ENCODE assay signal across 15 mouse cellular contexts in the genomic region with DNA sequence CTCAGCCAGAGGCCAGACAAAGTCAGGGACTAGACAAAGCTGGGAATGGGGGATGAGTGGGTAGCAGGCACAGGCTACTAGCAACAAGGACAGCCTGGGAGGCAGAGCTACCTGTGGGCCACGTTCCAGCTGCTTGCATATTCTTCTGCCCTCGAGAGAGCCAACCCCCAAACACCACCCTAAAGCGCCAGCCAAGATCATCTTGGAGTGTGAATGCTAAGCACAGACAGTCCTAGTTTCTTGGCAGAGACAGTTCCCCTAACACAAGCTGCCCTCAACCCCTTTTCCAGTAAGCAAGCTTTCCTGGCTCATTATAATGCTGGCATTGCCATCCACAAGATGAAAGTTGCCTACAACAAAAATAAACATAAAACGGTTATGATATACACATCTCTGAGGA.
DNase-seq lines count a peak whose midpoint lies in the region.
"Had no signal": no experiment of that assay in that cellular context is flagged by ENCODE, and none has a peak within 500 bp of the region (broad histone marks: within the 10 kb centered on the region; RNA-seq: fewer than 3 reads in every experiment).

No protein-coding gene starts in this region.

- peak; percentile 4 to 11 for DNase-seq in cerebellum, postnatal 36 days
- no peak for DNase-seq in cerebellum, adult 8-10 months
- peak; percentile 14 for DNase-seq in layer of hippocampus, adult 11-12 months (ENCODE audit: low spot score)
- DNase-seq in layer of hippocampus, adult 9-10 months (ENCODE audit: low spot score), result no peak
- DNase-seq in right cerebral cortex, postnatal 4 days, result peak; percentile 17
- DNase-seq in right cerebral cortex, postnatal 14 days, result no peak
- no peak for DNase-seq in lung, postnatal 10 days
- DNase-seq in thymus, adult 18-20 months, result no peak
- DNase-seq: adrenal gland, postnatal 36 days; embryo, embryonic 11 days; heart, postnatal 4 days; kidney, adult 11 months; kidney, postnatal 25 days; spleen, adult 18-20 months; thymus, postnatal 4 days had no signal

Comparison
In these comparisons a context has a peak if more than half of its experiments do, and no peak if none do; other contexts are left out.
1. DNase-seq: peak in cerebellum, postnatal 36 days (2 of 2), layer of hippocampus, adult 11-12 months (single experiment) and right cerebral cortex, postnatal 4 days (single experiment); none in cerebellum, adult 8-10 months (single experiment), layer of hippocampus, adult 9-10 months (single experiment), right cerebral cortex, postnatal 14 days (single experiment), lung, postnatal 10 days (single experiment) and thymus, adult 18-20 months (0 of 2).